Mouse (Mus musculus): ENCODE data around the gene Cybc1. TPM values are rescaled to one million over a fixed set of nuclear protein-coding genes. Genes with fewer than 3 reads are reported as not detected.
A peak's percentile ranks its signal among the peaks of the same experiment; 100 is the strongest.

Gene Cybc1
- polyA plus RNA-seq (2015; fragmentation: Nextera tagmentation; extraction: Ambion mirVana), result 40.4 and 44.3 TPM in 2 replicates

DNA sequence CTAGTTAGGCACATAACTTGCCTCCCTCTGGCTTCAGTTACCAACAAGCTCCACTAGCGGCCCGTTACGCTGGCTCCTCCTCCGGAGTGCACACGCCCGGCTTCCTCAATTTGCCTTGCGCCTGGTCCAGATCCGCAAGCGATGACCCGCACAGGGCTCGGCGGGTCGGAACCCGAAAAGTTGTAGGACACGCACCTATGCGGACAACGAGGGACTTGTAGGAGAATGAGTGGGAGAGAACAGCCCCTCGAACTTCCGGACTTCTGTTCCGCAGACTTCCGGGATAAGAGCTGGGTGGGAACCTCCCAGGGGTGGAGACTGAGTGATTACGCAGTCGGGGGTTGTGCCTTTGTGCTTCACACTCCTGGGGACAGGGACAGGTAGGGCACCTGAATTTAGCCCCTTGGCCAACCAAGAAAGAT, at the start of gene Cybc1:
Gene Cybc1, minus strand, starts transcription at position 305 of the 422 bp plus-strand sequence.
- Histone ChIP-seq H3K9ac (replicated peaks) (peak within 1 kb of the TSS; percentile 64), H3K4me2 (replicated peaks) (peak within 1 kb of the TSS; percentile 79), H3K4me1 (peaks cover 21% of the 10 kb centered on the region), H3K9me3 (no peaks in the 10 kb centered on the region), H3K4me3 (peak within 1 kb of the TSS; percentile 67), H3K27me3 (no peaks in the 10 kb centered on the region), H3K36me3 (peaks cover 28% of the 10 kb centered on the region), H3K27ac (replicated peaks) (peak within 1 kb of the TSS; percentile 65)
- ATAC-seq (replicated peaks), result peak; percentile 93
- WGBS, result under 1% methylated on average over 23 of the region's 23 CpGs

DNA sequence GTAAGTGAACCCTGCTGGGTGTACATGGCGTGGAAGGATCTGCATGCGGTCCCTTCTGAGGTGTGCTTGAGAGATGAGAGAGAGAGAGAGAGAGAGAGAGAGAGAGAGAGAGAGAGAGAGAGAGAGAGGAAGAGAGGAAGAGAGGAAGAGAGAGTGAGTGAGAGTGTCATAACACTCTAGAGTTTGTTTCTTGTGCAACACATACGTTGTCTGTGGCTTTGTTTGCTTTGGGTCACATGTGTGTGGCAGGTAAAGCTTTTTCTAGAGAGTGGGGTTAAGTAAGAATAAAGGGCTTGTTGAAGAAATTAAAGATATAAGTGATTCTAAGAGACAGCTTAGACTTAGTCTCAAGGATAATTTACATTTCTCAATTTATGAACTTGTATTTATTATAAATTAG, 48.9 kb upstream of the Cybc1 start:
- Histone ChIP-seq H3K27ac (replicated peaks) (no peak overlapping the region), H3K4me1 (no peaks in the 10 kb centered on the region), H3K36me3 (no peaks in the 10 kb centered on the region), H3K9me3 (no peaks in the 10 kb centered on the region), H3K4me3 (no peak overlapping the region), H3K9ac (replicated peaks) (no peak overlapping the region), H3K4me2 (replicated peaks) (no peak overlapping the region), H3K27me3 (no peaks in the 10 kb centered on the region)
- WGBS, result 94% methylated on average over 3 of the region's 3 CpGs
- ATAC-seq (replicated peaks), result no peak

DNA sequence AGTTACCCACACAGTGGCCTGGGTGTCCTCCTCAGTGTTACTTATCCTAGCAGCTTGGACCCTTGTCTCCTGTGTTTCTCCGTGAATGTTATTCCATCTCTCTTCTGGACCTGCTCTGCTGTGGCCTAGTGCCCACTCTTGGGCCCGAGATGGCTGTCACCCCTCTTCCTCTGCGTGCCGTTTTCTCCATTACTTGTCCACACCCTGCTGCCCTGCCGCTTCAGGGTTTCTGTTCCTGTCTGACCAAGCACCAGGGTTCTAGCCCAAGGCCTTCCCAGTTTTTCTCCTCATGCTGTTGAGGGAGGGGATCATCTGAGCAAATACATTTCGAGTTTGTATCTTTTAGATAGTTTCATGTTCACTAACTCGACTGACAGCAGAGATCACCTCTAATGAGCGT, 48.4 kb upstream of the Cybc1 start:
- WGBS, result 93% methylated on average over 8 of the region's 8 CpGs
- H3K9me3 ChIP-seq, result no peaks in the 10 kb centered on the region
- no peaks in the 10 kb centered on the region for H3K4me1 ChIP-seq
- ATAC-seq (replicated peaks), result no peak
- no peaks in the 10 kb centered on the region for H3K36me3 ChIP-seq
- H3K27ac ChIP-seq (replicated peaks), result no peak overlapping the region
- no peak overlapping the region for H3K4me2 ChIP-seq (replicated peaks)
- no peak overlapping the region for H3K4me3 ChIP-seq
- no peak overlapping the region for H3K9ac ChIP-seq (replicated peaks)
- no peaks in the 10 kb centered on the region for H3K27me3 ChIP-seq

DNA sequence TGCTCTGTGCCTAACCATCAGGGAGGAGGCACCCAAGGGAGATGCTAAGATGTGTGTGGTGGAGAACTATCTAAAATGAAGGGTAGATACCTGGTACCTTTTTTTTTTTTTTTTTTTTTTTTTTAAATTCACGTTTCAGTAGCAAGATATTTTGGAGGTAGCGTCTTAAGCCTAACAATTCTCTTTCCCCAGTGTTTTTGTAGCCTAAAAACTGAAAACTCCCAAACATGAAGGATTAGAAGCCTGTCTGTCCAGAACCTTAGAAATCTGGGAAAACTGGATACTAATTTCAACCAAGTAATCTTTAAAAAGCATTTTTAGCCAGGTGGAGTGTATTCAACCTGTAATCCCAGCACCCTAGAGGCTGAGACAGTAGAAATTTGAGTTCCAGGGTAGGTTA, 32.0 kb upstream of the Cybc1 start:
- Histone ChIP-seq H3K9ac (replicated peaks) (peak overlapping the region; percentile 97), H3K27ac (replicated peaks) (no peak overlapping the region)
- WGBS, result 46% methylated on average over 2 of the region's 2 CpGs

DNA sequence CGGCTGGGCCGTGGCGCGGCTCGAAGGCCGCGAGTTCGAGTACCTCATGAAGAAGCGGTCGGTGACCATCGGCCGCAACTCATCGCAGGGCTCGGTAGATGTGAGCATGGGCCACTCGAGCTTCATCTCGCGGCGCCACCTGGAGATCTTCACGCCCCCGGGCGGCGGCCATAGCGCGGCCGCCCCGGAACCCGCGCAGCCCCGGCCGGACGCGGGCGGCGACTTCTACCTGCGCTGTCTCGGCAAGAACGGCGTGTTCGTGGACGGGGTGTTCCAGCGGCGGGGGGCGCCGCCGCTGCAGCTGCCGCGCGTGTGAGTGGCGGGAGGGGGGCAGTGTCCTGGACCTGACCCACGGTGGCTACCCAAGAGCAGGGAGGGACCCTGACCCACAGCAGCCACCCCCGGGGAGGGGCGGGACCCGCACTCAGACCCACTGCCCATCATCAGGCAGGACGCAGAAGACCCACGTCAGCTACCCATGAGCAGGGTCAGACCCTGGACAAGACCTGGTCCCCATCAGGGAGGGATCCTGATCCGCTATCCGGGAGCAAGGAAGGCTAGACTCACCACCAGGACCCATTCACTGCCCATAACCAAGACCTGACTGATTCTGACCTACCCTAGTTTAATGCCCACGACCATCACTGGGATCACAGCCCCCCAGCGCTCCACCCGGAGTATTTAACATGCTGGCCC, 31.2 kb upstream of the Cybc1 start:
- under 1% methylated on average over 58 of the region's 60 CpGs for WGBS
- H3K4me2 ChIP-seq (replicated peaks), result peak overlapping the region; percentile 94
- peaks cover 22% of the 10 kb centered on the region for H3K36me3 ChIP-seq
- peak overlapping the region; percentile 97 for H3K27ac ChIP-seq (replicated peaks)
- no peak for ATAC-seq (replicated peaks)
- H3K9ac ChIP-seq (replicated peaks), result peak overlapping the region; percentile 97
- no peaks in the 10 kb centered on the region for H3K27me3 ChIP-seq
- no peaks in the 10 kb centered on the region for H3K9me3 ChIP-seq
- H3K4me1 ChIP-seq, result peaks cover 33% of the 10 kb centered on the region
- H3K4me3 ChIP-seq, result peak overlapping the region; percentile 100

More for the DNA sequence above, 32.0 kb upstream of the Cybc1 start:
- peaks cover 33% of the 10 kb centered on the region for H3K4me1 ChIP-seq
- H3K27me3 ChIP-seq, result no peaks in the 10 kb centered on the region
- H3K4me3 ChIP-seq, result peak overlapping the region; percentile 100
- H3K9me3 ChIP-seq, result no peaks in the 10 kb centered on the region
- ATAC-seq (replicated peaks), result no peak
- H3K36me3 ChIP-seq, result peaks cover 21% of the 10 kb centered on the region
- H3K4me2 ChIP-seq (replicated peaks), result peak overlapping the region; percentile 94

DNA sequence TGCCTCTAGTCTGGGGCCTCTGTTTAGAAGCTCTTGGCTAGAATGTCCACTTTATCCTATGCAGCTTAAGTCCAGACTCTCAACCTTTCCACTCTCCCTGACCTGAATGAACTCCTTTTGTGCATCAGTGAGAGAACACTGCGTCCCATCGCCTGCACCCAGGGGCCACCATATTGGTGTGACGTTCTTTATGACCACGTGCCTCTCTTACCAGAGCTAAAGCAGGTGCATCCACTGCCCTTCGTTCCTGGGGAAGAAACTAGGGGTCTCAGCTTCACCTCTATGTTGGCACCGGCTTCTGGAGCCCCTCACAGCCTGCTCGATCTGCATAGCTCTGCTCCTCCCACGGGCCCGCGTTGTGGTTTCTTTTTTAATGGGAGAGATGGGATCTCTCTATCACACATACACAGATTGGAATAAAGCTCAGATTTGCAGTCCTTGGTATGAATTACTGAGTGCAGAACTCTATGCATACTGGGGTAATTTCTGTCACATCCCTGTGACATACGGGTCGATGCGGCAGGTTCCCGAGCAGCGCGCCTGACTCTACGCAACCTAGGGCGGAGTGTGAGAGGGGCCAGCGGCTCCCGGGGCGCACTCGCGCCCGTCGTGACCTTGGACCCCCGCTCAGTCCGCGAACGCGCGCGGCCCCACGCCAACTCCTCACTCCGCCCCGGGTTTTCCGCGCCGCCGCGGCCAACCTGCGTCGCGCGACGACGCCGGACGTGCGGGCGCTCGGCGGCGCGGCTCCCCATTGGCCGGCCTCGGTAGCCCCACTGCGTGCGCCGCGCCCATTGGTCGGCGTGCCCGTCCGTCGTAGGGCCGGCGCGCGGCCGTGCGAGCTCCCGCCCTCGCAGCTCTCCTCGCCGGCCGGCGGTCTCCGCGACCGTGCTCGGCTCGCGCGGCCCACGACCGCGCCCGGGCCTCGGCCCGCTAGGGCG, 30.3 kb upstream of the Cybc1 start, which contains the start of gene Foxk2:
Gene Foxk2, plus strand, starts transcription at position 831 of the 941 bp plus-strand sequence.
- Histone ChIP-seq H3K36me3 (peaks cover 28% of the 10 kb centered on the region), H3K4me1 (peaks cover 33% of the 10 kb centered on the region), H3K9me3 (no peaks in the 10 kb centered on the region), H3K4me2 (replicated peaks) (peak within 1 kb of the TSS; percentile 94), H3K9ac (replicated peaks) (peak within 1 kb of the TSS; percentile 97), H3K4me3 (peak within 1 kb of the TSS; percentile 100), H3K27ac (replicated peaks) (peak within 1 kb of the TSS; percentile 97), H3K27me3 (no peaks in the 10 kb centered on the region)
- peak; percentile 98 for ATAC-seq (replicated peaks)
- under 1% methylated on average over 79 of the region's 91 CpGs for WGBS

DNA sequence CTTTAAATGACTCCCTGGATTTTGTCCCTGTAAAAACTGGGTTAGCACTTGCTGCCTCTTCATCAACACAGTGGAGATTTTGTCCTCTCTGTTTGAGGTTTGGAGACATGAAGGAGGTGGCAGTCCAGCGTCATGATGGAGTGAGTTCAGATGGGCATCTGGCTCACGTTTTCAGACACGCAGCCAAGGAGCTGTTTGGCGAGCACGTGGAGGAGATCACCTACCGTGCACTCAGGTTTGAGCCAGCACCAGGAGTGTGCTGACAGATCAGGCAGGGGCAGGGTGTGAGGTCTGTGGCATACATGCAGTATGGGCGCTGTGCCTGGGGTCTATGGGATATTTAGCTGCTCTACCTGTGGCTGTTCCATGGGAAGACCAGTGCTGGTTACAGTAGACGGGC, 21.1 kb upstream of the Cybc1 start:
- peaks cover 97% of the 10 kb centered on the region for H3K36me3 ChIP-seq
- no peaks in the 10 kb centered on the region for H3K27me3 ChIP-seq
- no peak overlapping the region for H3K27ac ChIP-seq (replicated peaks)
- H3K9me3 ChIP-seq, result no peaks in the 10 kb centered on the region
- 89% methylated on average over 8 of the region's 8 CpGs for WGBS
- H3K9ac ChIP-seq (replicated peaks), result no peak overlapping the region
- no peak overlapping the region for H3K4me3 ChIP-seq
- no peaks in the 10 kb centered on the region for H3K4me1 ChIP-seq
- no peak overlapping the region for H3K4me2 ChIP-seq (replicated peaks)
- no peak for ATAC-seq (replicated peaks)

DNA sequence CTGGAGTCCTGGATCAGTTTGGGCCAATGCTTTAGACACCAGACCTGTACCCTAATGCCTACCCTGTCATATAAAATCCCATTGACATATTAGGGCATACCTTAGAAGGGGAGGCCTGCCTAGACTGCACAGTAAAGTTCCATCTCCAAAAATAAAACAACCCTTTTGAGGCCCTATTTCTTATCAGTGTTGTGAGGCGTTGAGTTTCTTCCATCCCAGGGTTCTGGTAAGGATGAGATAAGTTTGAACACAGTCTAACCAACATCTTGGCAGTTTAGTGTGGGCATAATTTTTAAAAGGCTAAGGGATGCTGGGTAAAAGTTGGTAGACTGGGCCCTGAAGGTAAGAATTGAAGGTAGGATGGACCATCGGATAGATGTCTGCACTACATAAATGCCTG, 10.5 kb upstream of the Cybc1 start:
- Histone ChIP-seq H3K9ac (replicated peaks) (no peak overlapping the region), H3K27me3 (no peaks in the 10 kb centered on the region), H3K27ac (replicated peaks) (no peak overlapping the region), H3K9me3 (no peaks in the 10 kb centered on the region), H3K4me1 (peaks cover 46% of the 10 kb centered on the region), H3K4me3 (no peak overlapping the region), H3K4me2 (replicated peaks) (no peak overlapping the region), H3K36me3 (peaks cover 41% of the 10 kb centered on the region)
- WGBS, result 97% methylated on average over 2 of the region's 2 CpGs
- ATAC-seq (replicated peaks), result no peak

DNA sequence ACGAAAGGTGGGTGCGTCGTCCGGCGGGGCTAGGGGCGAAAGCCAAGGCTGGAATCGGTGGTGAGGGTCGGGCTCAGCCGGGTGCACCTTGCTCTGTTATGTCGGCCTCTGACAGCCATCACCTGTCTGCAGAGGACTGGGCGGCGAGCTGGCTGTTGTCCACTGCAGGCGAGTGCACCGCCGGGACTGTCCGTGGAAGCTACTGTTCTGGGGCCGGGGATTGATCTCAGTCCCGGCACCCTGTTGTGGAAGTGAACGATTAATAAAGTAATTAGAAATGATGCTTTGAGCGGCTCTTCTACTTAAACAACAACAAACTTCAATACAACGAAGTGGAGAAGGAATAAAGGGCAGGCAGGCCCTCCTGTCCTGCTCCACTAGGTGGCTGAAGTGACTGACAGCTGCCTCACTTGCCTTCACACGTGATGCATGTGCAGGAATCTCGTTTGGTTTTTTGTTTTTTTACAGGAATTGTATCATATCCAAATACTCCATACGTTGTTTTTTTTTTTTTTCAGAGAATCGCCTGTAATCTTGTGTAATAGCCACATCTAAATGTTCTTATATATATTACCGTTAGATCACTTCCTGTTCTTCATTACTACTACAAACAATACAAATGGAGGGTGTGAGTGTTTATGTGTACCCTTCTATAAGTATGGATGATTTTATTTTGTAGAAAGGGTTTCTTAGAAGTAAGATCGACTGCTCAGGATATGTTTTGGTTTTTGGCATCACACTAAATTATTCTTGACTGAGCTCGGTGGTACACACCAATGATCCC, 8.4 kb upstream of the Cybc1 start:
- H3K9me3 ChIP-seq, result no peaks in the 10 kb centered on the region
- peak overlapping the region; percentile 100 for H3K27ac ChIP-seq (replicated peaks)
- H3K4me1 ChIP-seq, result peaks cover 46% of the 10 kb centered on the region
- peaks cover 22% of the 10 kb centered on the region for H3K36me3 ChIP-seq
- H3K4me2 ChIP-seq (replicated peaks), result peak overlapping the region; percentile 54
- ATAC-seq (replicated peaks), result 0 out of 2 replicates have a peak, but pooled peaks have one; percentile 9
- peak overlapping the region; percentile 97 for H3K4me3 ChIP-seq
- no peaks in the 10 kb centered on the region for H3K27me3 ChIP-seq
- H3K9ac ChIP-seq (replicated peaks), result peak overlapping the region; percentile 96
- WGBS, result 4% methylated on average over 28 of the region's 28 CpGs

DNA sequence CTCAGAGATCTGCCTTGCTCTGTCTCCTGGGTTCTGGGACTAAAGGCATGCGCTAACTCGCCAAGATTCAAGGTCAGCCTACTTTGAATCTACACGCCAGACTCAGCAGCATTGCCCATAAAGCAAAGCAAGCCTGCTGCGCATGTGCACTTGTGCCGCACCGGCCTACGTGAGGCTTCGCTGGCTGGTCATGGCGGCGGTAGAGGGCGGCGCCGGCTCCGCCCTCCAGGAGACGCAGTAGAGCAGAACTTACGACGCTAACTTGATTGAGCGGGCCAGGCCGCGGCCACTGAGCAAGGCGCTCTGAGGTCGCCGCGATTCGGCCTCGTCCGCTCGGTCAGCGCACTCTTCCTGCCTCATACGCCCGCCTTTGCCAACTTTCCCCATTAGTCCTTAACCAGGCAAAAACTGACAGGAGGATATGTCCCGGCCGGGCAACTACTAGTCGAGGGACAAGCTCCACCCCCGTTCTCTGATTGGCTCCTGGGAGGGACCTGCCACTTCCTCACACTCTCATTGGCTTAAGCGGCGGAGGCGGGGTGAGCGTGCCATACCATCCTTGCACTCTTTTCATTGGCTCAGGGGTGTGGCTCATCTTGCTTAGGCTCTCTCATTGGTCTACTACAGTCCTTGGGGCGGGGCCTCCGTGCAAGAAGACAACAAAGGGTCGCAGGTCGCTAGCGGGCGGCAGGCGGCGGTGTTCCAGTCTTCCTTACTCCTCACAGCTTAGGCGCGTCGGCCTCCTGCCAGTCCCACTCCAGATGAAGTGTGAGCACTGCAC, 7.6 kb upstream of the Cybc1 start, which contains the start of gene Narf:
Gene Narf, plus strand, starts transcription at position 690 of the 781 bp plus-strand sequence.
- WGBS, result under 1% methylated on average over 50 of the region's 50 CpGs

More for the DNA sequence above, 7.6 kb upstream of the Cybc1 start, which contains the start of gene Narf:
- peak within 1 kb of the TSS; percentile 100 for H3K27ac ChIP-seq (replicated peaks)
- H3K9me3 ChIP-seq, result no peaks in the 10 kb centered on the region
- H3K4me3 ChIP-seq, result peak within 1 kb of the TSS; percentile 97
- peaks cover 43% of the 10 kb centered on the region for H3K4me1 ChIP-seq
- ATAC-seq (replicated peaks), result peak; percentile 100
- H3K9ac ChIP-seq (replicated peaks), result peak within 1 kb of the TSS; percentile 96
- peak within 1 kb of the TSS; percentile 54 for H3K4me2 ChIP-seq (replicated peaks)
- no peaks in the 10 kb centered on the region for H3K27me3 ChIP-seq
- peaks cover 15% of the 10 kb centered on the region for H3K36me3 ChIP-seq
